Mouse (Mus musculus): ENCODE data around the gene Aup1. TPM values are rescaled to one million over a fixed set of nuclear protein-coding genes. Genes with fewer than 3 reads are reported as not detected.

Aup1 gene
- total and polyA plus RNA-seq, 2 experiments from 2014 or later = 136 to 219 TPM

DNA sequence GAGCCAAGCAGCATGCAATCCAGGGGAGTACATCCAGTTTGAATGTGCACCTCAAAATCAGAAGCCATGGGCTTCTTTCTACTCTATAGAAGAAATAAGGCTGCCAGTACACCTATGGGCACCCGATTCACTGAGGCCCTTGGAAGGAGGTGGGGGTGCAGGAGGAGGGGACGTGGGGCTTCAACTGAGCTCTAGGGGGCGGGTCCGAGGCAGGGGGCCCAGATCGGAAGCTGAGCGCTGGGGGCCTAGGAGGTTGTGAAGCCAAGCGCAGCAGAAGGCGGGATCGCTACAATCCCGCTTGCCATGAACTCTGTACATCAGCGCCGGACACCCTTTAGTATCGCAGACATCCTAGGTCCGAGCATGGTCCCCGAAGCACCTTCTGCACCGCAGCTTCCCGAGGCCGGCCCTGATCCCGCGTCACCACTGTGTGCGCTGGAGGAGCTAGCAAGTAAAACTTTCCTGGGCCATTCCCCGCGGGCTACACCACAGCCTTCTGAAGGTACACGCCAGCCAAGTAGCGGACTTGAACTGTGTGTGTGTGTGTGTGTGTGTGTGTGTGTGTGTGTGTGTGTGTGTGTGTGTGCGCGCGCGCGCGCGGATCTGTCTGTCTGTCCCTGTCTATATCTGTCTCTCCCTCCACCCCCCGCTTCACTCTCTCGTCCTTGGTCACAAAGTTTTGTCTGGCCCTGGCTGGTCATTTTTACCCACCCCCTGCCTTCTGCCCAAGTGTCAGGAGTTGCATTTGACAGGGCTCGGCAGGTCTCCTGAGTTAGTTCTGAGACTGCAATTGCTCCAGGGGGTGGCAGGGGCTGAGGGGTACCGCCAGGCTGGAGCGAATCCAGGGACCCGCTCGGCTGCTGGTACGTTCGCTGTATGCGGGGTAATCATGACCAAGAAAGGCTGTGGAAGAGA is 32.1 kb downstream of the Aup1 start, which contains the start of gene Lbx2:
TSS of gene Lbx2 (plus strand) at position 247 of the 915 bp plus-strand sequence.
- no peak within 1 kb of the TSS for H3K27ac ChIP-seq
- H3K27me3 ChIP-seq (ENCODE audit: insufficient read depth, low read length) = peaks cover 61% of the 10 kb centered on the region
- H3K9ac ChIP-seq (replicated peaks; ENCODE audit: low read length) = no peak within 1 kb of the TSS
- ATAC-seq = no peak
- no peak for TF ChIP-seq CTCF (IDR thresholded peaks at IDR 0.05; ENCODE audit: low read depth)
- H3K4me1 ChIP-seq (ENCODE audit: insufficient read depth, low read length) = no peaks in the 10 kb centered on the region
- 0 out of 2 replicates have a peak, but pooled peaks cover 4% of the 10 kb centered on the region for H3K36me3 ChIP-seq (ENCODE audit: insufficient read depth, low read length)
- 2% methylated on average over 41 of the region's 42 CpGs for WGBS
- no peak within 1 kb of the TSS for H3K4me3 ChIP-seq (ENCODE audit: low read length)
- DNase-seq (ENCODE audit: low spot score) = no peak
- peak within 1 kb of the TSS; percentile 37; the same call in 1 of the 2 replicates for H3K4me2 ChIP-seq (ENCODE audit: low read depth, low read length)
- H3K9me3 ChIP-seq (ENCODE audit: low read length) = no peaks in the 10 kb centered on the region

DNA sequence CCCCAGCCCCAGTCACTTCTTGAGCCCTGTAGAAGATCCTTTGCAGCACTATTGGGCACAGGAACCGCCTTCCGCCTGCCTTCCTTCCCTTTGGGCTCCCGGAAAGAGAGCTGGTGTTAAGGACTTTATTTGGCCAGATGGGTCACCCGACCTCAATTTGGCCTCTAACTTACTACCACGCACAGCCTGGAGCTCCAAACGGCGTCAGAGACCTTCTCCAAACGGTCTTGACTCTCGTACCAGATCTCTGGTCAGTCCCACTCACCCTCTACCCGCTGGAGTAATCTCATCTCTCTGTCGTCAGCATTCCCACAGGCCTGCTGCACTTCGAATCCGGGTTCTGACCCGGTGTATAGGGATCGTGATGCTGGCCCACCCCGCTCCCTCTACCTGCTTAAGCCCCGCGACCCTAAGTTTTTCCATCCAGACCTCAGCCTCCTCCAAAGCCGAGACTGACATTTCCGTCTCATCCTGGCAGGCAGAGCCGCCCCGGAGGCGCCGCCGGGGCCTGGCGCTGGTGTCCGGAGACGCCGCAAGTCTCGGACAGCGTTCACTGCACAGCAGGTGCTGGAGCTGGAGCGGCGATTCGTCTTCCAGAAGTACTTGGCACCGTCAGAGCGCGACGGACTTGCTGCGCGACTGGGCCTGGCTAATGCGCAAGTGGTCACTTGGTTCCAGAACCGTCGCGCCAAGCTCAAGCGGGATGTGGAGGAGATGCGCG is 33.0 kb downstream of the Aup1 start:
- ATAC-seq (no peak), DNase-seq (ENCODE audit: low spot score) (no peak)
- Histone ChIP-seq H3K27me3 (ENCODE audit: insufficient read depth, low read length) (peaks cover 61% of the 10 kb centered on the region), H3K4me3 (ENCODE audit: low read length) (peak overlapping the region; percentile 20; the same call in 1 of the 2 replicates), H3K36me3 (ENCODE audit: insufficient read depth, low read length) (0 out of 2 replicates have a peak, but pooled peaks cover 3% of the 10 kb centered on the region), H3K4me2 (ENCODE audit: low read depth, low read length) (peak overlapping the region; percentile 37), H3K4me1 (ENCODE audit: insufficient read depth, low read length) (no peaks in the 10 kb centered on the region), H3K9me3 (ENCODE audit: low read length) (no peaks in the 10 kb centered on the region), H3K9ac (replicated peaks; ENCODE audit: low read length) (no peak overlapping the region), H3K27ac (no peak overlapping the region)
- TF ChIP-seq CTCF (IDR thresholded peaks at IDR 0.05; ENCODE audit: low read depth) = no peak
- WGBS = 1% methylated on average over 47 of the region's 47 CpGs

DNA sequence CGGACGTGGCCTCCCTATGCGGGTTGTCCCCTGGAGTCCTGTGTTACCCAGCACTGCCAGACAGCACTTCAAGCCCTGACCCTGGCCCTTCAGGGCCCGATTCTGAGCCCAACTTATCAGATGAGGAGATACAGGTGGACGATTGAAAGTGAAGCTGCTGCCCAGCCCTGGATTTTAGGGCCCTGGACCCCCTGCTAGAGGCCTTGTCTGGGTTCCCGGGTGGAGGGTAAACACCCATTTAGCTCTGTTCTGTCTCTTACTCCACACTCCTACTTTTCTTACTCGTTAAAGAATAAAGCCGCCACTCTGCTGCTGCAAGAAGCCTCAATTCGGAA is 33.6 kb downstream of the Aup1 start:
- H3K36me3 ChIP-seq (ENCODE audit: insufficient read depth, low read length) = no peaks in the 10 kb centered on the region
- no peak overlapping the region for H3K27ac ChIP-seq
- peak overlapping the region; percentile 37 for H3K4me2 ChIP-seq (ENCODE audit: low read depth, low read length)
- H3K4me1 ChIP-seq (ENCODE audit: insufficient read depth, low read length) = no peaks in the 10 kb centered on the region
- no peak for TF ChIP-seq CTCF (IDR thresholded peaks at IDR 0.05; ENCODE audit: low read depth)
- no peak overlapping the region for H3K9ac ChIP-seq (replicated peaks; ENCODE audit: low read length)
- DNase-seq (ENCODE audit: low spot score) = no peak
- H3K27me3 ChIP-seq (ENCODE audit: insufficient read depth, low read length) = peaks cover 61% of the 10 kb centered on the region
- no peak for ATAC-seq
- WGBS = 9% methylated on average over 9 of the region's 9 CpGs
- H3K4me3 ChIP-seq (ENCODE audit: low read length) = peak overlapping the region; percentile 20; the same call in 1 of the 2 replicates
- no peaks in the 10 kb centered on the region for H3K9me3 ChIP-seq (ENCODE audit: low read length)

DNA sequence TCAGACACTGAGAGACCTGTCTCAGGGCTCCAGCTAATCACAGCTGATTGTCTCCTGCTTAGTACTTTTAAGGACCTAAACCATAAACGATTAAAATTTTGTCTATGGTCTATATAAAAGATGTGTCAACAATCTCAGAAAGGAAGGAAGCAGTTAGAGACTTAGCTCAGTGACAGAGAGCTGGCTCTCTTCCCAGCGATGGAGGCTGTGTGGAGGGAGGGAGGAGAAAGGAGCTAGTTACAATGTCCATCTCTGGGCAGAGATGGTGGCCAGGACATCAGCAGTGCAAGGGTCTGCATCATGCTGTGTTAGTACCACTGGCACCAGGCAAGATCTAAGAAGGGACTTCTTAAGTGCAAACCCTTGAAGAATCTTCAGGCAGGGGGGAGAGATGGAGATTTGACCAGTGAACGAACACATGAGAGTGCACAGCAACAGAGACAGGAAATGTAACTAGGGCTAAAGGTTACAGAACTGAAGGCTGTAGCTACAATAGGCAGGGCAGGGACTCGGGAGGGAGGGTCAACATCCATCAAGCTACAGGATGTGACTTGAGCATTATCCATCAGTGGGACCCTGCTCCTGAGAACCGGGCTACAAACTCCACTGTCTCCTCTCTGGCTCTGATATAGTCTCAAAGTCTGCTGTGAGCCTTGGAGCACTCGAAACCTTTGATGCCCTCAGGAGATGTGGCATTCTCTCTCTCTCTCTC is 38.3 kb downstream of the Aup1 start:
- Histone ChIP-seq H3K36me3 (ENCODE audit: insufficient read depth, low read length) (no peaks in the 10 kb centered on the region), H3K4me3 (ENCODE audit: low read length) (no peak overlapping the region), H3K27ac (no peak overlapping the region), H3K9me3 (ENCODE audit: low read length) (no peaks in the 10 kb centered on the region), H3K27me3 (ENCODE audit: insufficient read depth, low read length) (peaks cover 22% of the 10 kb centered on the region), H3K4me2 (ENCODE audit: low read depth, low read length) (no peak overlapping the region), H3K4me1 (ENCODE audit: insufficient read depth, low read length) (no peaks in the 10 kb centered on the region), H3K9ac (replicated peaks; ENCODE audit: low read length) (no peak overlapping the region)
- ATAC-seq (no peak), DNase-seq (ENCODE audit: low spot score) (no peak)
- 42% methylated on average over 6 of the region's 6 CpGs for WGBS
- no peak for TF ChIP-seq CTCF (IDR thresholded peaks at IDR 0.05; ENCODE audit: low read depth)

DNA sequence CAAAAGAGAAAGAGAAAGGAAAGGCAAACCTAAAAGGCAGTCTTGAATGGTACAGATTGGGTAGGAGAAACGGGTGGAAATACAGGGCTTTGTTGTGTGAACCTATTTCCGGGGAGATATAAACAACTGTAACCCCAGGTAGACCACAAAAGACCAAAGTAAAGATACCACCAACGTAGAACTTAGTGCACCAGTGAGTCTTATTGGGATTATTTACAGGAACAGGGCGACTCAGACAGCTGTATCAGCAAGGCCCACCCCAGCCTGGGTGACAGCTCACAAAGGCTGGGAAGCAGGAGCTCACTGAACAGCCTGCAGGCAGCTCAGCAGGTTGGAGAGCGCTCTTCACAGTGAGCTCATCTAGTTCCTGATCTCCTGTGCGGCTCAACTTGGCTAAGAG is 41.6 kb downstream of the Aup1 start:
- H3K27me3 ChIP-seq (ENCODE audit: insufficient read depth, low read length) = no peaks in the 10 kb centered on the region
- H3K9ac ChIP-seq (replicated peaks; ENCODE audit: low read length) = no peak overlapping the region
- WGBS = 48% methylated on average over 6 of the region's 6 CpGs
- no peak for TF ChIP-seq CTCF (IDR thresholded peaks at IDR 0.05; ENCODE audit: low read depth)
- H3K4me2 ChIP-seq (ENCODE audit: low read depth, low read length) = no peak overlapping the region
- no peaks in the 10 kb centered on the region for H3K36me3 ChIP-seq (ENCODE audit: insufficient read depth, low read length)
- no peaks in the 10 kb centered on the region for H3K9me3 ChIP-seq (ENCODE audit: low read length)
- no peak overlapping the region for H3K27ac ChIP-seq
- no peak overlapping the region for H3K4me3 ChIP-seq (ENCODE audit: low read length)
- H3K4me1 ChIP-seq (ENCODE audit: insufficient read depth, low read length) = no peaks in the 10 kb centered on the region
- DNase-seq (ENCODE audit: low spot score) (no peak), ATAC-seq (no peak)

DNA sequence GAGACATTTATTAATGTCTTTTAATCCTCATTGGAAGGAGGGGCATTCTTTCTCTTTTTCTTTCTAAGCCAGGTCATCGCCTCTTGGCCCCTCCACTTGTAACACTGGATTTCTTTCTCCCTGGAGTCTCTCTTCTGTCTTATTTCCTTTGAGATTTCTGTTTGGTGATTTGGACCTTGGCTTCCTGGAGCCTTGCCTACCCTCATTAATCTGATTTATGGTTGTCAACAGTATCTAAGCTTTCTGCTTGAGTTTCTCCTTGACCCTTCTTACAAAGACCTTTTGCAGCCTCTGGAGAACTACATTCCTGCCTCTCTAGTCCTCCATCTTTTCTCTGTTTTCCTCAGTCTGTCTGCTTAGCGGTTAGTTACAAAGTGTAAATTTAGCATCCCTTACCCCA is 44.1 kb downstream of the Aup1 start:
- H3K4me3 ChIP-seq (ENCODE audit: low read length) = no peak overlapping the region
- H3K9ac ChIP-seq (replicated peaks; ENCODE audit: low read length) = no peak overlapping the region
- WGBS = 74% methylated on average over 2 of the region's 2 CpGs
- ATAC-seq (no peak), DNase-seq (ENCODE audit: low spot score) (no peak)
- no peak for TF ChIP-seq CTCF (IDR thresholded peaks at IDR 0.05; ENCODE audit: low read depth)
- peaks cover 12% of the 10 kb centered on the region for H3K4me1 ChIP-seq (ENCODE audit: insufficient read depth, low read length)
- no peak overlapping the region for H3K27ac ChIP-seq
- H3K4me2 ChIP-seq (ENCODE audit: low read depth, low read length) = no peak overlapping the region
- no peaks in the 10 kb centered on the region for H3K9me3 ChIP-seq (ENCODE audit: low read length)
- no peaks in the 10 kb centered on the region for H3K36me3 ChIP-seq (ENCODE audit: insufficient read depth, low read length)
- no peaks in the 10 kb centered on the region for H3K27me3 ChIP-seq (ENCODE audit: insufficient read depth, low read length)
